Mouse (Mus musculus) spleen, adult 2 months (tissue): ENCODE data around the gene Ablim1.

Source experiments
- CTCF ChIP-seq: fragments of 200-500 bp; IDR thresholded peaks from 2 replicates; pipeline ENCODE4 v1.5.1; 2011; ENCODE audit warnings: mild to moderate bottlenecking, inconsistent platforms; ENCODE audit not compliant: insufficient read depth, insufficient read length, insufficient replicate concordance; ENCODE audit errors: extremely low read depth
- POLR2A ChIP-seq: fragments of 200-500 bp; IDR thresholded peaks from 2 replicates; pipeline ENCODE4 v1.6.1; 2011; ENCODE audit warnings: low read depth, low read length, inconsistent platforms

DNA sequence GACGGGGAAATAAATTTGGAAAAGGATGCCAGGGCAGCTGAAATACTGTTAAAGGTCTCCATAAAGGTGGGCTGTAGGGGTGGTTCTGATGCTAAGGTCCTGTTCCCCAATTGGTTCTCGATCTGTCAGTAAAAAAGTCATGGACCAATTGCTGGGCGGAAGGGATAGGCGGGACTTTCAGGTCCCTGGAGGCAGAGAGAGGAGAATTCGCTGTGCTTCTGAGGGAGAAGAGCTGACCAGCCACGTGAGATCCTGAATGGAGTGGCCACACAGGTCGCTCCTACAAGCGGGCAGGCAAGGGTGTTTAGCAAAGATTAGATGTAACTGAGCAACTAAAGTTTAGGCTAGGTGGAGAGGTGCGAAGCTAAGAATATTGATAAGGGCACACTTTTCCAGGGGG lies 19.2 kb downstream of the Ablim1 start:
- TF ChIP-seq CTCF: no peak
- TF ChIP-seq POLR2A: no peak
